Mouse (Mus musculus) heart, adult 2 months (tissue): ENCODE data around the gene Clstn2. TPM values are rescaled to one million over a fixed set of nuclear protein-coding genes. Genes with fewer than 3 reads are reported as not detected.

Source experiments
- DNase-seq, 2 experiments: peaks; one replicate each; pipeline ENCODE4 v3.0.0; 2021
- H3K27ac ChIP-seq: fragments of 200-600 bp; 2 replicates; pipeline ENCODE4 v1.8.1; 2022
- H3K27me3 ChIP-seq: fragments of 200-500 bp; 2 replicates; pipeline ENCODE4 v1.6.1; 2012; ENCODE audit warnings: mild to moderate bottlenecking, low read length, inconsistent platforms, mixed read lengths; ENCODE audit not compliant: control insufficient read depth, insufficient read depth
- H3K36me3 ChIP-seq: fragments of 200-500 bp; 2 replicates; pipeline ENCODE4 v1.6.1; 2012; ENCODE audit warnings: low read length, inconsistent platforms; ENCODE audit not compliant: control insufficient read depth, insufficient read depth
- H3K4me1 ChIP-seq: fragments of 200-500 bp; 2 replicates; pipeline ENCODE4 v1.6.1; 2011; ENCODE audit warnings: low read length; ENCODE audit not compliant: control insufficient read depth, insufficient read depth
- H3K4me3 ChIP-seq: fragments of 200-600 bp; 2 replicates; pipeline ENCODE4 v1.8.1; 2022
- H3K79me2 ChIP-seq: fragments of 200-500 bp; replicated peaks from 2 replicates; pipeline ENCODE4 v1.6.1; 2012; ENCODE audit warnings: mild to moderate bottlenecking, inconsistent platforms, low read length, moderate library complexity, mixed read lengths; ENCODE audit not compliant: control insufficient read depth, insufficient read depth
- H3K9ac ChIP-seq: fragments of 200-500 bp; 2 replicates; pipeline ENCODE4 v1.6.1; 2012; ENCODE audit warnings: low read depth, mild to moderate bottlenecking, control low read depth, inconsistent platforms, low read length, mixed read lengths
- CTCF ChIP-seq: fragments of 200-600 bp; IDR thresholded peaks from 2 replicates; pipeline ENCODE4 v1.8.1; 2022; ENCODE audit warnings: antibody characterized with exemption, mild to moderate bottlenecking, moderate library complexity
- EP300 ChIP-seq: fragments of 200-500 bp; IDR thresholded peaks from 2 replicates; pipeline ENCODE4 v1.6.1; 2011; ENCODE audit warnings: low read depth, low read length, control low read depth; ENCODE audit not compliant: insufficient read depth
- POLR2A ChIP-seq: fragments of 200-500 bp; IDR thresholded peaks from 2 replicates; pipeline ENCODE4 v1.6.1; 2011; ENCODE audit warnings: mild to moderate bottlenecking, low read depth, low read length, control low read depth; ENCODE audit not compliant: insufficient read depth
- WGBS: fragments of 180-500 bp; shearing (Covaris S2); methylation state at CpG from one replicate; pipeline ENCODE4 v1.1.7; 2018; 5-methylcytosine and 5-hydroxymethylcytosine counted together
- intact Hi-C: fragments of 180-260 bp; cut with DNase I; formaldehyde crosslinking; loops from one replicate; pipeline ENCODE4 v1.15.1; 2025
- polyA plus RNA-seq: library from polyadenylated mRNA; depleted of rRNA; stranded (reverse); fragments of >200 nt; gene quantifications from 2 replicates; pipeline ENCODE4 v1.2.3, GENCODE M21; 2012
- total RNA-seq, 2 experiments: library from RNA; stranded (reverse); gene quantifications; 2 replicates each; pipeline ENCODE4 v1.2.3; 2021

Clstn2 gene
- total and polyA plus RNA-seq, 3 experiments, result 0.29 to 0.39 (median 0.37) TPM

- 4% methylated on average over 31 of the region's 31 CpGs for WGBS
- intact Hi-C loops, result loop anchor here (5.0 kb wide), 2 partner anchors 510 to 575 kb away; no protein-coding TSS in a partner anchor
- Histone ChIP-seq H3K4me3 (peak overlapping the region; percentile 24; the same call in 1 of the 2 replicates), H3K27ac (no peak overlapping the region), H3K27me3 (peaks cover 12% of the 10 kb centered on the region), H3K4me1 (no peaks in the 10 kb centered on the region), H3K36me3 (no peaks in the 10 kb centered on the region), H3K9ac (no peak overlapping the region), H3K79me2 (no peaks in the 10 kb centered on the region)
- no peak for DNase-seq
- no peak for TF ChIP-seq EP300
- no peak for TF ChIP-seq POLR2A
- TF ChIP-seq CTCF, result no peak
These were observed 946 bp downstream of the Clstn2 start for GRCm38 (mm10) chr9:98031898-98032572.

DNA sequence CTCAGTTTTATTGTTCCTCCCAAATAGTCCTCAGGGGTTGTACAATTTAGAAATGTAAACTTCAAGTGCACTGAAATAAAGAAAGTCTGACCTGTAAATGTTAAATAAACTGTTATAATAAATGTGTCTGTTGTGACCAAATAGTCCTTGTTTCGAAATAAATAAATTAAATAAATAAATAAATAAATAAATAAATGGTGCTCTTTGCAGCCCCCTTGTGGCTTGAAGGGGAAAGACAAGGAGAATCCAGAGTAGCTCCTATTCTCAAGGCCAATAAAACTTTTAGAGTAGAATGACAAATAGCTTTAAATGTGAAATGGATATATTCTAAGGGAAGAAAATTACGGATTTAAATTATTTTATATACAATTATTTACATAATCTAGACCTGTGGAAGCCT lies 2.3 kb downstream of the Clstn2 start:
- H3K4me3 ChIP-seq, result no peak overlapping the region
- no peak overlapping the region for H3K27ac ChIP-seq
- no peaks in the 10 kb centered on the region for H3K36me3 ChIP-seq
- H3K4me1 ChIP-seq, result no peaks in the 10 kb centered on the region
- DNase-seq, result no peak
- TF ChIP-seq CTCF (peak; percentile 95), EP300 (no peak), POLR2A (no peak)
- no peak overlapping the region for H3K9ac ChIP-seq
- intact Hi-C loops, result loop anchor here (5.0 kb wide), 2 partner anchors 512 to 573 kb away; no protein-coding TSS in a partner anchor
- no peaks in the 10 kb centered on the region for H3K79me2 ChIP-seq
- WGBS, result 10% methylated on average over 2 of the region's 2 CpGs
- peaks cover 12% of the 10 kb centered on the region for H3K27me3 ChIP-seq

DNA sequence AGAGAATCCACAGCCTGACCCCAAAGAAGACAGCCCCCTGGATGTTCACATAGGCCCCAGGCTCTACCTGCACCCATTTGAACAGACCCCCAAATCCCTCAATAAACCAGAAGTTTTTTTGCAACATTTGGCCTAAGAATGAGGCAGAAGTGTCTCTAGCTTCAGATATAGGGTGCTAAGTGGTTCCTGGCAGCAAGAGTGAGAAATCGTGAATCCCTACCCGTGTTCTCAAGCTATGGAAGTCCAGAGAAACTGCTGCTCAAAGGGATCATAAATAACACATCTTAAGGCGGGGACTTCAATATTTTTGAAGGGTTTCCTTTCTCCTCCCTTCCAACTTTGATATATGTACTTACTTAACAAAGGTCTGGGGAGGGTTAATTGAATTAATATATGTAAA lies 7.4 kb downstream of the Clstn2 start:
- no peaks in the 10 kb centered on the region for H3K36me3 ChIP-seq
- no peak for DNase-seq
- intact Hi-C loops, result no loop called here
- WGBS, result 72% methylated on average over 3 of the region's 3 CpGs
- no peaks in the 10 kb centered on the region for H3K79me2 ChIP-seq
- no peak overlapping the region for H3K4me3 ChIP-seq
- H3K27me3 ChIP-seq, result no peaks in the 10 kb centered on the region
- no peak overlapping the region for H3K27ac ChIP-seq
- TF ChIP-seq EP300, result no peak
- TF ChIP-seq POLR2A, result no peak
- H3K4me1 ChIP-seq, result no peaks in the 10 kb centered on the region
- no peak overlapping the region for H3K9ac ChIP-seq

- Histone ChIP-seq H3K27me3 (no peaks in the 10 kb centered on the region), H3K27ac (no peak overlapping the region), H3K79me2 (no peaks in the 10 kb centered on the region), H3K4me1 (no peaks in the 10 kb centered on the region), H3K4me3 (no peak overlapping the region), H3K36me3 (no peaks in the 10 kb centered on the region), H3K9ac (no peak overlapping the region)
- no peak for DNase-seq
- WGBS, result 80% methylated on average over 11 of the region's 11 CpGs
- intact Hi-C loops, result no loop called here
- TF ChIP-seq CTCF (no peak), EP300 (no peak), POLR2A (no peak)
These were observed 9.9 kb downstream of the Clstn2 start for GRCm38 (mm10) chr9:98023069-98023468.

GRCm38 (mm10) chr9:98019876-98020275 lies 13.1 kb downstream of the Clstn2 start:
- no peak overlapping the region for H3K9ac ChIP-seq
- WGBS, result 67% methylated on average over 2 of the region's 2 CpGs
- no peaks in the 10 kb centered on the region for H3K79me2 ChIP-seq
- DNase-seq, result no peak
- intact Hi-C loops, result no loop called here
- no peaks in the 10 kb centered on the region for H3K36me3 ChIP-seq
- H3K27me3 ChIP-seq, result no peaks in the 10 kb centered on the region
- TF ChIP-seq POLR2A (no peak), CTCF (no peak), EP300 (no peak)
- H3K27ac ChIP-seq, result no peak overlapping the region
- no peak overlapping the region for H3K4me3 ChIP-seq
- no peaks in the 10 kb centered on the region for H3K4me1 ChIP-seq

- DNase-seq, result no peak
These were observed 14.3 kb downstream of the Clstn2 start for GRCm38 (mm10) chr9:98018687-98019086.

More at GRCm38 (mm10) chr9:98018687-98019086, 14.3 kb downstream of the Clstn2 start:
- Histone ChIP-seq H3K9ac (no peak overlapping the region), H3K36me3 (no peaks in the 10 kb centered on the region), H3K27me3 (no peaks in the 10 kb centered on the region), H3K4me3 (no peak overlapping the region), H3K4me1 (no peaks in the 10 kb centered on the region), H3K27ac (no peak overlapping the region), H3K79me2 (no peaks in the 10 kb centered on the region)
- intact Hi-C loops, result no loop called here
- TF ChIP-seq POLR2A (no peak), CTCF (no peak), EP300 (no peak)
- WGBS, result 64% methylated on average over 5 of the region's 5 CpGs
